Comparison of ENCODE assay signal across 9 mouse cellular contexts in the genomic region with DNA sequence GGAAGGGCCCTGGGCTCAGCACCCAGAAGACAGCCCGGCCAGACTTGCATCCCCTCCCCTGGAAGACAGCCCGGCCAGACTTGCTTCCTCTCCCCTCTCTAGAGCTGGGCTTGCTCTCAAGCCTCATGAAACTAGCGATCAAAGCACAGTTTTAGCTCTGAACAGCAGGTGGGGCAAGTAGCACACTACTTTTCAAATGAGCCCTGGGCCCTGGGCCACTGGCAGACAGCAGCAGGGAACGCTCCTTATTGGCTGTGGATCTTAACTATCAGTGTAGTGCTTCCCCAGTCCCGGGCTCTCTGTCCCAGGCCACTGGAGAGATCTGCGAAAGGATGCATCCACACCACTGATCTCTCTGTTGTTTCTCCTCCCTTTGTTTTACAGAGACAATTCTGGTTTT. TPM values are rescaled to one million over a fixed set of nuclear protein-coding genes. Genes with fewer than 3 reads are reported as not detected.
A peak's percentile ranks its signal among the peaks of the same experiment; 100 is the strongest.
DNase-seq lines count a peak whose midpoint lies in the region; ATAC-seq and TF ChIP-seq lines count a peak whose summit lies in the region.
"Had no signal": no experiment of that assay in that cellular context is flagged by ENCODE, and none has a peak within 500 bp of the region (broad histone marks: within the 10 kb centered on the region; RNA-seq: fewer than 3 reads in every experiment).

No protein-coding gene starts in this region.

- peak overlapping the region; percentile 9; the same call in 1 of the 2 replicates for H3K9ac ChIP-seq in MEL (ENCODE audit: control insufficient read depth, low read depth, low read length, poor library complexity, severe bottlenecking)
- H3K9ac ChIP-seq in forebrain, embryonic 16.5 days (replicated peaks; ENCODE audit: low read depth, low read length): no peak overlapping the region

- WGBS in forebrain, embryonic 16.5 days: 4% methylated on average over 6 of the region's 6 CpGs
- WGBS in lung, adult 2 months: 6% methylated on average over 6 of the region's 6 CpGs

- H3K36me3 ChIP-seq in MEL (ENCODE audit: control insufficient read depth in 1 of 2, insufficient read depth in 2 of 2, low read length in 2 of 2): peaks cover 0 to 9% of the 10 kb centered on the region in 2 experiments; a peak in 2 of 4 replicates
- no peaks in the 10 kb centered on the region for H3K36me3 ChIP-seq in forebrain, embryonic 16.5 days (ENCODE audit: control insufficient read depth, insufficient read depth)

- H3K79me2 ChIP-seq in MEL (ENCODE audit: control insufficient read depth, insufficient read depth, low read length, poor library complexity): peaks cover 3% of the 10 kb centered on the region; the same call in 1 of the 2 replicates

- DNase-seq in MEL (ENCODE audit: low read depth, low spot score): peak; percentile 93
- DNase-seq in cerebellum, adult 18-20 months: peak; percentile 45 to 55
- peak; percentile 54 for DNase-seq in heart, postnatal 25 days (ENCODE audit: low spot score)
- DNase-seq in layer of hippocampus, adult 18-20 months (ENCODE audit: low spot score in 2 of 2): peak; percentile 67 to 91
- DNase-seq in lung, adult 2 months: peak; percentile 49
- DNase-seq in ovary, adult 18-20 months (ENCODE audit: low spot score): peak; percentile 63
- peak; percentile 40 to 53 for DNase-seq in thymus, adult 18-20 months

- no peaks in the 10 kb centered on the region for H3K9me3 ChIP-seq in MEL (replicated peaks; ENCODE audit: insufficient read depth, low read length)
- H3K9me3 ChIP-seq in forebrain, embryonic 16.5 days (ENCODE audit: control insufficient read depth, low read length): no peaks in the 10 kb centered on the region
- H3K9me3 ChIP-seq: megakaryocyte, embryonic 14.5 days had no signal

- H3K4me1 ChIP-seq in MEL (ENCODE audit: control insufficient read depth in 1 of 2, insufficient read depth in 2 of 2, low read length in 2 of 2): peaks cover 2 to 3% of the 10 kb centered on the region in 2 experiments; a peak in 1 of 4 replicates
- 0 out of 2 replicates have a peak, but pooled peaks cover 3% of the 10 kb centered on the region for H3K4me1 ChIP-seq in forebrain, embryonic 16.5 days (replicated peaks; ENCODE audit: control insufficient read depth, insufficient read depth, low read length)
- H3K4me1 ChIP-seq in lung, adult 2 months (ENCODE audit: control insufficient read depth, insufficient read depth, low read length): no peaks in the 10 kb centered on the region

- H3K27ac ChIP-seq in MEL (ENCODE audit: control insufficient read depth, low read depth, low read length): no peak overlapping the region
- no peak overlapping the region for H3K27ac ChIP-seq in forebrain, embryonic 16.5 days (ENCODE audit: low read length)

- no peak overlapping the region for H3K4me3 ChIP-seq in MEL (ENCODE audit: control insufficient read depth in 1 of 2, insufficient read depth in 1 of 2, low read depth in 2 of 2, low read length in 2 of 2)
- no peak overlapping the region for H3K4me3 ChIP-seq in forebrain, embryonic 16.5 days (replicated peaks; ENCODE audit: low read length)
- H3K4me3 ChIP-seq in lung, adult 2 months (replicated peaks; ENCODE audit: extremely low read depth, low read depth, low read length): no peak overlapping the region
- H3K4me3 ChIP-seq: megakaryocyte, embryonic 14.5 days had no signal

- TF ChIP-seq CTCF in MEL (IDR thresholded peaks at IDR 0.05 in 2 of 3, conservative IDR thresholded peaks at IDR 0.05 in 1 of 3; ENCODE audit: control insufficient read depth in 1 of 3, insufficient read depth in 1 of 3, low read depth in 2 of 3, low read length in 3 of 3, poor library complexity in 1 of 3, severe bottlenecking in 1 of 3): peak; percentile 48 to 94 (median 73); a peak in 5 of 6 replicates
- TF ChIP-seq CTCF in lung, adult 2 months (IDR thresholded peaks at IDR 0.05; ENCODE audit: insufficient read depth, low read length): peak; percentile 67; the same call in 1 of the 2 replicates

- no peak overlapping the region for H3K4me2 ChIP-seq in forebrain, embryonic 16.5 days (ENCODE audit: low read length)

- H3K27me3 ChIP-seq in MEL (ENCODE audit: control insufficient read depth in 1 of 2, insufficient read depth in 2 of 2, low read length in 2 of 2): no peaks in the 10 kb centered on the region
- H3K27me3 ChIP-seq in forebrain, embryonic 16.5 days (replicated peaks; ENCODE audit: control insufficient read depth, insufficient read depth, low read length): no peaks in the 10 kb centered on the region
- H3K27me3 ChIP-seq: megakaryocyte, embryonic 14.5 days had no signal

- intact Hi-C loops in heart, postnatal 25 days (cut with DNase I): loop anchor here (2.0 to 5.0 kb wide), 2 partner anchors 36 to 264 kb away; no protein-coding TSS in a partner anchor

- peak; percentile 94 for TF ChIP-seq RAD21 in MEL (IDR thresholded peaks at IDR 0.05; ENCODE audit: low read depth, low read length)

- peak; percentile 98 for ATAC-seq in forebrain, embryonic 16.5 days

- no peak for TF ChIP-seq POLR2A in MEL (IDR thresholded peaks at IDR 0.05; ENCODE audit: control insufficient read depth in 1 of 2, insufficient read depth in 1 of 2, low read depth in 1 of 2, low read length in 2 of 2, poor library complexity in 1 of 2)
- no peak for TF ChIP-seq POLR2A in lung, adult 2 months (IDR thresholded peaks at IDR 0.05; ENCODE audit: borderline replicate concordance, extremely low read depth, low read depth, low read length)

- TF ChIP-seq EP300 in MEL (IDR thresholded peaks at IDR 0.05; ENCODE audit: low read depth in 1 of 2, low read length in 2 of 2): no peak

TF ChIP-seq in MEL, 35 proteins besides CTCF, POLR2A, EP300 and RAD21:
- TF ChIP-seq ZC3H11A (IDR thresholded peaks at IDR 0.05; ENCODE audit: low read depth, low read length) (peak; percentile 77), KAT2A (conservative IDR thresholded peaks at IDR 0.05; ENCODE audit: low read depth, low read length) (no peak), NELFE (IDR thresholded peaks at IDR 0.05; ENCODE audit: low read depth, low read length) (no peak), SIN3A (IDR thresholded peaks at IDR 0.05; ENCODE audit: low read length) (no peak), TAL1 (IDR thresholded peaks at IDR 0.05; ENCODE audit: low read length) (no peak), CHD2 (IDR thresholded peaks at IDR 0.05; ENCODE audit: low read length) (no peak), ZNF384 (IDR thresholded peaks at IDR 0.05; ENCODE audit: low read depth, low read length) (no peak), TBP (IDR thresholded peaks at IDR 0.05; ENCODE audit: low read depth, low read length) (peak; percentile 43; the same call in 1 of the 2 replicates), SMC3 (IDR thresholded peaks at IDR 0.05; ENCODE audit: low read depth, low read length) (peak; percentile 93), MAZ (IDR thresholded peaks at IDR 0.05; ENCODE audit: low read depth, low read length) (0 out of 2 replicates have a peak, but pooled peaks have one; percentile 24), MYB (IDR thresholded peaks at IDR 0.05; ENCODE audit: low read depth, low read length) (no peak), NRF1 (IDR thresholded peaks at IDR 0.05; ENCODE audit: insufficient read depth, low read depth, low read length, poor library complexity, severe bottlenecking) (no peak), POLR2AphosphoS5 (IDR thresholded peaks at IDR 0.05; ENCODE audit: borderline replicate concordance, low read depth, low read length) (no peak), GABPA (IDR thresholded peaks at IDR 0.05; ENCODE audit: low read depth, low read length) (no peak), MAX (IDR thresholded peaks at IDR 0.05; ENCODE audit: low read length) (no peak), JUND (IDR thresholded peaks at IDR 0.05; ENCODE audit: low read depth, low read length) (no peak), RCOR1 (IDR thresholded peaks at IDR 0.05; ENCODE audit: low read depth, low read length) (0 out of 2 replicates have a peak, but pooled peaks have one; percentile 5), MYC (IDR thresholded peaks at IDR 0.05; ENCODE audit: low read depth, low read length) (no peak), HCFC1 (IDR thresholded peaks at IDR 0.05; ENCODE audit: low read depth, low read length) (peak; percentile 14; the same call in 1 of the 2 replicates), MEF2A (IDR thresholded peaks at IDR 0.05; ENCODE audit: extremely low read depth, insufficient replicate concordance, low read depth, low read length, poor library complexity, severe bottlenecking) (no peak)

RNA-seq across cellular contexts. Expression of a gene that starts 8.4 kb away (rescaled TPM):
- 29.2 and 33.4 TPM in 2 replicates for total RNA-seq in MEL (2012; rRNA removed)
- 10 to 100 TPM; 50.3 to 72.8 TPM for polyA plus RNA-seq in MEL (2012; ENCODE audit: insufficient read depth in 1 of 2, insufficient read length in 2 of 2, low read depth in 1 of 2, low replicate concordance in 2 of 2, missing spikeins in 1 of 2)
- 1.9 and 2.2 TPM in 2 replicates for polyA plus RNA-seq in forebrain, embryonic 16.5 days (2015; fragmentation: Nextera tagmentation; extraction: Ambion mirVana)
- total RNA-seq in heart, postnatal 25 days (2021): 10 to 100 TPM; 16.3 to 18.3 TPM
- total RNA-seq in layer of hippocampus, adult 18-20 months (2021): 10 to 100 TPM in 1 of 2 experiments, 1 to 10 TPM in 1; 7.5 to 11.2 TPM
- 2.3 and 2.5 TPM in 2 replicates for polyA plus RNA-seq in lung, adult 2 months (2012; rRNA removed)

RNA-seq across cellular contexts. Expression of a gene that starts 20.6 kb away (rescaled TPM):
- not detected in 2 replicates for total RNA-seq in MEL (2012; rRNA removed)
- not detected for polyA plus RNA-seq in MEL (2012; ENCODE audit: insufficient read depth in 1 of 2, insufficient read length in 2 of 2, low read depth in 1 of 2, low replicate concordance in 2 of 2, missing spikeins in 1 of 2)
- 0.80 and 1.2 TPM in 2 replicates for polyA plus RNA-seq in forebrain, embryonic 16.5 days (2015; fragmentation: Nextera tagmentation; extraction: Ambion mirVana)
- not detected for total RNA-seq in heart, postnatal 25 days (2021)
- 1 to 10 TPM; 6.8 to 7.5 TPM for total RNA-seq in layer of hippocampus, adult 18-20 months (2021)
- not detected in 2 replicates for polyA plus RNA-seq in lung, adult 2 months (2012; rRNA removed)

RNA-seq across cellular contexts. Expression of a gene that starts 46.4 kb away (rescaled TPM):
- total RNA-seq in MEL (2012; rRNA removed): 23.1 and 25.7 TPM in 2 replicates
- 10 to 100 TPM in 1 of 2 experiments, not detected in 1; 17.7 TPM for polyA plus RNA-seq in MEL (2012; ENCODE audit: insufficient read depth in 1 of 2, insufficient read length in 2 of 2, low read depth in 1 of 2, low replicate concordance in 2 of 2, missing spikeins in 1 of 2)
- polyA plus RNA-seq in forebrain, embryonic 16.5 days (2015; fragmentation: Nextera tagmentation; extraction: Ambion mirVana): 17.2 and 18.0 TPM in 2 replicates
- 10 to 100 TPM; 15.3 to 15.8 TPM for total RNA-seq in heart, postnatal 25 days (2021)
- 10 to 100 TPM; 44.6 to 45.9 TPM for total RNA-seq in layer of hippocampus, adult 18-20 months (2021)
- polyA plus RNA-seq in lung, adult 2 months (2012; rRNA removed): 7.2 and 8.9 TPM in 2 replicates
